Mouse (Mus musculus) large intestine, adult 2 months (tissue): ENCODE measurements around the gene Gm20661. TPM values are rescaled to one million over a fixed set of nuclear protein-coding genes. Genes with fewer than 3 reads are reported as not detected.
"Not testable (repeated sequence)": the region's sequence is repeated elsewhere in the genome, so short reads cannot be mapped to it uniquely, and the experiment has no call there.

Experiments
- DNase-seq: peaks from one replicate; pipeline ENCODE4 v3.0.0-alpha.2; 2012; ENCODE audit warnings: low read depth, low spot score
- WGBS: fragments of 180-500 bp; shearing (Covaris S2); methylation state at CpG from one replicate; pipeline ENCODE4 v1.1.7; 2018; 5-methylcytosine and 5-hydroxymethylcytosine counted together
- polyA plus RNA-seq: library from polyadenylated mRNA; depleted of rRNA; stranded (reverse); fragments of >200 nt; gene quantifications from 2 replicates; pipeline ENCODE4 v1.2.3, GENCODE M21; 2012

Gene Gm20661
- polyA plus RNA-seq, 1 experiment, result not detected

DNA sequence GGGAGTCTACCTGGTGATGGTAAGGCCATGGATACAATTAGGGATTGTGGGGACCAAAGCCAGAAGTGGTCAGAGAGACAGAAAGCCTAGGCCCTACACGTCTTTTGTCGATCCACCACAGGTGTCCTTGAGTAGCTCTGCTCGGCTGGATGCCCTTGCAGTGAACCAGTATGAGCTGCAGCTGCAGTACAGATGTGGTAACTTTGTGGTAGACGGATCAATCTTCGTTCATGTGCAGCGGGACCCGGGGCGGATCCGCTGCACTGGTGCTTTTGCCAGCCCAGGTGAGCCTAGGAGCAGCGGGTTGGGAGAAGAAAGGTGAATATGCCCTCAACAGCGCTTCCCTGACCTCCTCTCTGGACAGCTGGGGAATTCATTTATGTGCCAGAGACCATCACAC, 10.2 kb downstream of the Gm20661 start:
- WGBS, result 90% methylated on average over 11 of the region's 11 CpGs
- no peak for DNase-seq

DNA sequence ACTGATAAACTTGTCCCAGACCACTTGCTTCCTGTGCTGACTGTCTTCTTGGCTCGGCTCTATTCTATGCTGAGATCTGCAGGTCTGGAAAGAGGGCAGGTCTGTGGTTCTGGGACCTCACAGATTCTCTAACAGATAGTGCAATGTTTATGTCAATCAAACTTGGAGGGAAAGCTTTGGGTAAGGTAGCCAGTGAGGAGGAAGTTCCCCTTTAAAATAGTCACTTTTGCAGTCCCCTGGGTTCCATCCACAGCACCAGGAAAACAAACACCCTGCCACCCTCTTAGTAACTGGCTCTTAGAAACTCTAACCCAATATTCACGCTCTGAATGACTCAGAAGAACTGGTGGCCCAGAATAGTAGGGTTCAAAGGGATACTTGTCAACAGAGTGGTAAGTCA, 11.6 kb downstream of the Gm20661 start:
- DNase-seq, result no peak
- WGBS, result 62% methylated on average over 2 of the region's 2 CpGs

- WGBS, result 92% methylated on average over 21 of the region's 21 CpGs
These were observed 12.7 kb downstream of the Gm20661 start for GRCm38 (mm10) chr9:107995513-107995912.

GRCm38 (mm10) chr9:107996049-107996448, 13.2 kb downstream of the Gm20661 start, which contains the start of gene Gm20662:
Gene Gm20662, plus strand, starts transcription at chr9:107996349.
- 92% methylated on average over 5 of the region's 5 CpGs for WGBS
- DNase-seq, result no peak

More at GRCm38 (mm10) chr9:107995513-107995912, 12.7 kb downstream of the Gm20661 start:
- no peak for DNase-seq

DNA sequence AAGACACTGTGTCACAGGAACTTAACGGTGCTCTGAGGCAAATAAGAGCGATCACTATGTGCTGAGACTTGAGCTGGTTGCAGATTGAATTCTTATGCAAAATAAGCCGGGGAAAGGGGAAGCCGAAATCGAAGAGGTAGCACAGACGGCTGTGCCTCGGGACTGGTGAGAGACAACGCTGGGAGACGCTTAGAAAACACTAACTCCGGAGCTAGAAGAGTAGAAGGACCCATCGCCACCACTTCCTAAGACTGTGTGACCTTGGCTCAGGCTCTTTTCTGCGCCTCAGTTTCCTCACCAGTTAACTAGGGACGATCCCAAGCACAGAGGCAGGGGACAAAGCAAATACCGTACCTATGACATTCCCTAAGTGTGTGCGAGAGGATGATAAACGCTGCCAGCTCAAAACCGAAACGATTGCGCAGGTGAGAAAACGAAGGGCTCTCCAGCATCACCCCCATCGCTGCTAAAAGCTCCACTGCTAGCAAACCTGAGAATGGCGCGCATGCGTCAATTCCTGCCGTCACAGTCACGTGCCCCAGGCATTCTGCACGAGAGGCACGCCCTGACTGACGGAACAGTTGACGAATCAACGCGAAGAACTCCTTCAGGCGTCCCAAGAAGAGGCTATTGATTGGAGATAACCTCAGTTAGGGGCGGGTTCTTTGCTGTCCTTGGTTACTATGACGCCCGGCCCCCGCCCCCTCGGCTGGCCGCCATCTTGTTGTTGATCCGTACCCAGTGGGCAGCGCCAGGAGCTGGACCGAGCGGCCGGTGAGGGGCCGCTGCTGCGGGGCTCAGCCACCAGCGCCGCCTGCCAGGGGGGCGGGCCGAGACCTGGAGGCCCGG, 19.3 kb downstream of the Gm20661 start, which contains the start of gene Ip6k1:
TSS of gene Ip6k1 (plus strand) at position 580 of the 849 bp plus-strand sequence.
- under 1% methylated on average over 51 of the region's 51 CpGs for WGBS

GRCm38 (mm10) chr9:108002778-108003530, 20.1 kb downstream of the Gm20661 start:
- no peak for DNase-seq
- WGBS, result 1% methylated on average over 49 of the region's 50 CpGs

More for the DNA sequence above, 19.3 kb downstream of the Gm20661 start, which contains the start of gene Ip6k1:
- peak; percentile 100 for DNase-seq

GRCm38 (mm10) chr9:108003531-108003890, 20.7 kb downstream of the Gm20661 start:
- WGBS, result 12% methylated on average over 8 of the region's 8 CpGs
- no peak for DNase-seq

DNA sequence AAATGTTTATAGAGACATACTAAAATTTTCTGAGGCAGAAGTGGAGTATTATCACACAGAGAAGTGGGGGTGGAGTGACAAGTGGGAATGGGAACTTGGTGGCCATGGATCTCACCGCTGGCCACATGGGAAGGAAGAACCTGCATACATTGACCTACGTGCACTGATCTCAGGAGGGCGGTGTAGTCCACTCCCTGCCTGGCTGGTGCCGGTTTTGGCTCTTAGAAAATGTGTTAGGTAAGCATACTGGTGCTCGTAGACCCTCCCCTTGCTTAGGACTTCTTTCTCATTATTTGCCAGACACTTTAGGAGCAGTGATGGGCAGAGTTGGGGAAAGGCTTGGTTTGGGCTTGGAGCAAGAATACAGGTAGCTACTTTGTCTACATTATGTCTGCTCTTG, 25.2 kb downstream of the Gm20661 start:
- WGBS, result 43% methylated on average over 5 of the region's 5 CpGs
- no peak for DNase-seq

GRCm38 (mm10) chr9:108010385-108010784, 27.5 kb downstream of the Gm20661 start:
- no peak for DNase-seq

DNA sequence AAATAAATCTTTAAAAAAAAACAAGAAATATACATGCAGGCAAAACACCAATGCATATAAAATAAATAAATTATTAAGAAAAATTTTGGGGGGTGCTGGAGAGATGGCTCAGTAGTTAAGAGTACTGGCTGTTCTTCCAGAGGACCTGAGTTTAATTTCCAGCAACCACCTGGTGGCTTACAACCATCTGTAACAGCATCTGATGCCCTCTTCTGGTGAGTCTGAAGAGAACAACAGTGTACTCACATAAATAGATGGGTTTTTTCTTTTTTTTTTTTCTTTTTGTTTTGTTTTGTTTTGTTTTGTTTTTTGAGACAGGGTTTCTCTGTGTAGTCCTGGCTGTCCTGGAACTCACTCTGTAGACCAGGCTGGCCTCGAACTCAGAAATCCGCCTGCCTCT, 30.7 kb downstream of the Gm20661 start:
- WGBS, result 96% methylated on average over 2 of the region's 2 CpGs
- DNase-seq, result not testable (repeated sequence)

DNA sequence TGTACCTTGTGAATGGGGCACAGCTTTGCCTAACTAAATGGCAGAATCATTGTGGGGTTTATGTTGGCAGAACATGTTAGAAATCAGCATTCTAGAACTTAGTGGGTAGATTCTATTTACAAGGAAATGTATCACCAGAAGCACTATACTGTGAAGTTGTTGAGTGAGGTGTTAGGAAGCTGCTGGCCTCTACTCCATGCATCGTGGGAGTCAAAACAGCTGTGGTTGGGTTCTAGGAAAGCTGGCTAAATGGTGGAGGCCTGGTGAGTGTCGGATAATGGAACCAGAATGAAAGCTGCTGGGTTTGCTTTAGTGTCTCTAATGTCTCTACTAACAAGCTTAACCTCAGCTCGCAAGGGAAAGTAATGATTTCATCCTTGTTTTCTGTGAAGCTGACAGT, 34.3 kb downstream of the Gm20661 start:
- WGBS, result 83% methylated on average over 3 of the region's 3 CpGs
- DNase-seq, result no peak

GRCm38 (mm10) chr9:108020741-108021140, 37.9 kb downstream of the Gm20661 start:
- 94% methylated on average over 1 of the region's 1 CpGs for WGBS
- no peak for DNase-seq

GRCm38 (mm10) chr9:108023216-108023615, 40.4 kb downstream of the Gm20661 start:
- 87% methylated on average over 3 of the region's 3 CpGs for WGBS
- DNase-seq, result no peak

GRCm38 (mm10) chr9:108026584-108026983, 43.7 kb downstream of the Gm20661 start:
- 79% methylated on average over 3 of the region's 3 CpGs for whole genome bisulfite sequencing

GRCm38 (mm10) chr9:108027867-108028266, 45.0 kb downstream of the Gm20661 start:
- over 99% methylated on average over 3 of the region's 3 CpGs for WGBS
- DNase-seq, result no peak

More at GRCm38 (mm10) chr9:108026584-108026983, 43.7 kb downstream of the Gm20661 start:
- no peak for DNase-seq

DNA sequence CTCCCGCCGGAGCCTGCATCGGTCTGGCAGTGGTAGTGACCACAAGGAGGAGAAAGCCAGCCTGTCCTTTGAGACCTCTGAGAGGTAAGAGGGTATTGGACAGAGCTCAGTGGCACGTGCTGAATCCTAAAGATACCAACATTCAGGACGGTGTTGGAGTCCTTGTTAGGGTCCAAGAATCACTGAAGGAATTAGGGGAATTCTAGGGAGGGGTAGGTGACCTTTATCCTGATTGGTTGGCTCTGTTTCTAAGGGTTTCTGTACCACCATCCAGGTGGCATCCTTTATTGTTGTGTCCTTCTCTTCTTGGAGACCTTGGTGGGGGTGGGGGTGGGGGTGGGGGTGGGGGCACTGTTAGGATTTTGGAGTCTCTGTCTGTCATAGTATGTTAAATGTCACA, 49.3 kb downstream of the Gm20661 start:
- no peak for DNase-seq

GRCm38 (mm10) chr9:108035331-108036156, 52.7 kb downstream of the Gm20661 start:
- WGBS, result 48% methylated on average over 2 of the region's 2 CpGs
- peak; percentile 33 for DNase-seq

More for the DNA sequence above, 49.3 kb downstream of the Gm20661 start:
- 94% methylated on average over 5 of the region's 5 CpGs for WGBS
